Mouse (Mus musculus) testis, adult 2 months (tissue): ENCODE measurements at regions not wholly inside any gene's neighbourhood (a gene's known extent, or its start where the extent isn't known, plus 50 kb on each side); places are given as distances from the start of the nearest gene placed in this dataset.

Experiments used
- H3K27ac ChIP-seq: fragments of 200-500 bp; 2 replicates; pipeline ENCODE4 v1.5.1; 2012; ENCODE audit warnings: low read depth, low read length; ENCODE audit not compliant: control insufficient read depth, insufficient read depth
- H3K27me3 ChIP-seq: fragments of 200-500 bp; 2 replicates; pipeline ENCODE4 v1.6.1; 2012; ENCODE audit warnings: mild to moderate bottlenecking, low read length, moderate library complexity; ENCODE audit not compliant: control insufficient read depth, insufficient read depth
- H3K36me3 ChIP-seq: fragments of 200-500 bp; 2 replicates; pipeline ENCODE4 v1.6.1; 2012; ENCODE audit warnings: mild to moderate bottlenecking, low read length; ENCODE audit not compliant: control insufficient read depth, insufficient read depth
- H3K4me1 ChIP-seq: fragments of 200-500 bp; 2 replicates; pipeline ENCODE4 v1.6.1; 2012; ENCODE audit warnings: low read length; ENCODE audit not compliant: control insufficient read depth, insufficient read depth
- H3K4me3 ChIP-seq: fragments of 200-500 bp; 2 replicates; pipeline ENCODE4 v1.5.1; 2012; ENCODE audit warnings: low read depth, mild to moderate bottlenecking, low read length, moderate library complexity, mixed read lengths; ENCODE audit not compliant: control insufficient read depth
- CTCF ChIP-seq: fragments of 200-500 bp; IDR thresholded peaks from 2 replicates; pipeline ENCODE4 v1.5.1; 2012; ENCODE audit warnings: low read depth, mild to moderate bottlenecking, inconsistent platforms, low read length, moderate library complexity; ENCODE audit not compliant: control insufficient read depth, insufficient read depth, insufficient replicate concordance
- POLR2A ChIP-seq: fragments of 200-500 bp; IDR thresholded peaks from 2 replicates; pipeline ENCODE4 v1.6.1; 2012; ENCODE audit warnings: low read depth, mild to moderate bottlenecking, inconsistent platforms, low read length, moderate library complexity; ENCODE audit not compliant: control insufficient read depth

DNA sequence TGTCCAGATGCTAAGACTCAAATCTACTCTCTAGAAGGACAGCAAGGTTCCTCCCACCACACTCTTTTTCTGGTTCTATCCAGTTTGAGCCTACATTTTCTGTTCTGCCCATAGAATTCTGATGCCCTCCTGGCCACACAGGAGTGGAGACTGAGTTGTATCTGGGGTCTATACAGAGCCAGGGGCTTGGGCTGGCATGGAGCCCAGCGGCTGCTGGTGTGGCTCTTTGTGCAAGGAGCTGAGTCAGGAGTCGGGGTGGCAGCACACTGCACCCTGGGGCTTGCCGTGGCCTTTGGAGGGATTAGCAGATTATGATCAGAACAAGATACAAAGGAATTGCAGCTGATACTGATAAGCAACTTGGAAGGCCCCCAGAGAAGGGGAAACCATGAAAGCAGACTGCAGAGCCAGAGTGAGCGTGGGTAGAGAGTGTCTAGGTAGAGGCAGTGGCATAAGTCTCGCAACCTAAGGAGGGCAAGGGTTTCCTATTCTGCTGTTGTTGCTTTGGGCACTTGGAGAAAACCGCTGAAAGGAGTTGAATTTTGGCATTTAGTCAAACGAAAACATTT, 348.5 kb downstream of the Pik3r1 start:
- H3K27me3 ChIP-seq = no peaks in the 10 kb centered on the region
- no peaks in the 10 kb centered on the region for H3K4me1 ChIP-seq
- no peak overlapping the region for H3K4me3 ChIP-seq
- TF ChIP-seq CTCF (no peak), POLR2A (no peak)
- H3K36me3 ChIP-seq = no peaks in the 10 kb centered on the region
- H3K27ac ChIP-seq = no peak overlapping the region

DNA sequence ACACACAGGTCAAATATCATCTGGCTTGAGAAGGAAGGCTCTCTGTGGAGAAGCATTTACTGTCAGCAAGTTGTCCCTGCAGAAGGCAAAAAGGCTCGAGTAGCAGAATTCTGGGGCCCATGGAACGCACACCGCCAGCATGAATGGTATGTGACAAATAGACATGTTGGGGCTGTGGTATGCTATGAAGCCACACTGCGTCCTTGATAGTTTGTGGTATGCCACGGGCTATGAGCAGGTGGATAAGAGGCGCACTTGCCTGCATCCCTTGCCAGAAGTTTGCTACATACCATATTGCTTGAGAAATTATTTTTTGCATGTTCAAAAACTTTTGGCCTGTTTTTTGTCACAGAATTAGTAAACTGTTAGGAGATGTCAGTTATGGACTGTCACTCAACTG, 349.7 kb downstream of the Pik3r1 start:
- Histone ChIP-seq H3K27ac (no peak overlapping the region), H3K36me3 (no peaks in the 10 kb centered on the region)
- TF ChIP-seq POLR2A (no peak), CTCF (no peak)

DNA sequence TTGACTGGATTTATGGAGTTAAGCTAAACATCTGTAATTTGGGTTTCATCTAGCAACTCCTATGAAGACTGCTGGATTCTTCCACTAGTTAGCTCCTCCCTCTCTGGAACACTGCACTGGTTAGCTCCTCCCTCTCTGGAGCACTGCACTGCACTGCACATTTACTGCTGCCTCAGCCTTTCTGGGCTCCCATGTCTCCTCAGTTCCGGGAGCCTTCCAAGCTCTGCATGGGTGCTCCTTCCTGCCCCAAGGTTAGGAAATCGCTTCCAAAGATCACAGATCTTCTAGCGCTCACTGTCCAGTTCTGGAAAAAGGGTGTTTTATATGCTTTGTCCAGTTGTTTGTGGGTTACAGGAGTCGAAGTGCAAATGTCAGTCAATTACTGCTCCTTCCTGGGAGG, 359.1 kb downstream of the Pik3r1 start:
- Histone ChIP-seq H3K36me3 (no peaks in the 10 kb centered on the region), H3K4me1 (no peaks in the 10 kb centered on the region), H3K27ac (no peak overlapping the region), H3K4me3 (no peak overlapping the region), H3K27me3 (no peaks in the 10 kb centered on the region)
- no peak for TF ChIP-seq CTCF
- no peak for TF ChIP-seq POLR2A

More for the DNA sequence above, 349.7 kb downstream of the Pik3r1 start:
- Histone ChIP-seq H3K4me1 (no peaks in the 10 kb centered on the region), H3K4me3 (no peak overlapping the region), H3K27me3 (no peaks in the 10 kb centered on the region)

DNA sequence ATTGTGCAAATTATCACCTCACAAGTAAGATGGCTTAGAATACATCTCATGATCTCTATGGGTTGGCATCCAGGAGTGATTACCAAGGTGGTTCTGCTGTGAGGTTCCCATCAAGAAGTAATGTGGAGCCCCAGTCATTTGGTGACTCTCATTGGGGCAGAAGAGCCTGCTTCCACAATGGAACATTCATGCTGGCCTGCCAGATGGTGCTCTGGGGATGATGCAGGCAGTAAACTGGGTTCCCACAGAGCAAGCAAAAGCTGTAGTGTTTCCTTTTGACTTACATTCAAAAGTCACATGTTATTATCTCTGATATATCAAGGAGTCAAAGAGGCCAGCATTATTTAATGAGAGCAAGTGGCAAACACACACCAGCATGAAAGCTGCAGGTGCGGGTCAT, 360.4 kb downstream of the Pik3r1 start:
- H3K4me1 ChIP-seq = no peaks in the 10 kb centered on the region; the same call in 1 of the 2 replicates
- H3K27me3 ChIP-seq = no peaks in the 10 kb centered on the region

DNA sequence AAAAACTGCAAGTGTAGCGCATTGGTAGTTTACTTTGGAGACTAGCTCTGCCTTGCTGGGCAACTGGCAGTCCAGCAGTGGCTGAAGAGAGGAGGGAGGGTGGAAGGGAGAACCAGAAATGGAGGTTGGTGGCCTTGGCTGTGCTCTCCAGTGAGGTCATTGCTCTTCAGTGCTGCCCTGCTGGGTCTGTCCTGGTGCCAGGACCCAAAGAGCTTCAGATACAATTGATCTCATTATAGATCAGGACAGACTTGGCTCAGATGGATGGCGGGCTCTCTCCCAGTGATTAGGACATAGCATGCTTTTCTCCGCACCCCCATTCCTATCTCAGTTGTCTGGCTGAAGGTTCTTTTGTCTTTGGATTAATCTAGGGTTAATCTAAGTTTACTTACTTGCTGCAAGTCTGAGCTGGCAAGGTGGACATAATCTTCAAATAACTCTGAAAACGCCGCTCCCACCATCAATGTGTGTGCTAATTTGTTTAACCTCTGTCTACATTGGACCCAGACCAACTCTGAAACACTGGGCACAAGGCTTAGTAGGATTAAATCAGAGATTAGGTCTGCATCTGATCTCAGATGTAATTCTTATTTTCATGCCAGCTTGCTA, 394.3 kb downstream of the Pik3r1 start:
- no peaks in the 10 kb centered on the region for H3K27me3 ChIP-seq
- TF ChIP-seq CTCF = no peak
- no peak for TF ChIP-seq POLR2A

More for the DNA sequence above, 360.4 kb downstream of the Pik3r1 start:
- H3K36me3 ChIP-seq = no peaks in the 10 kb centered on the region
- H3K4me3 ChIP-seq = no peak overlapping the region
- TF ChIP-seq CTCF = no peak
- TF ChIP-seq POLR2A = no peak
- no peak overlapping the region for H3K27ac ChIP-seq

DNA sequence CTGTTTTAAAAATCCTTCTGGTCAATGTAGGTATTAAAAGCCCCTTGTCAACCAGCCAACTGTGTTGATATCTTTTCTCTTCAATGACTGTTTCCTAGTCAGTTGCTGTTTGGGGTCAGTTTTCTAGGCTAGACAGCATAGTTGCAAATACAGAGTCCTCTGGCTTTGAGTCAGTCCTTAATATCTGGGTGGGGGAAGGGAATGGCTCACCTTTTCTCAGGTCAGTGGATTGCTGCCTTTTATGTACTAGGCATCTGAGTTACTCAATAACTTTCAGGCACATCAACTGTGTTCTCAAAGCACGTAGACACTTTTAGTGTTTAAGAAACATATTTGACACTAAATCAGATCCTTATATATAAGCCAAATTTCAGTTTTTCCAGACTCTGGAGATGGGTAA, 396.1 kb downstream of the Pik3r1 start:
- TF ChIP-seq CTCF = no peak
- no peak for TF ChIP-seq POLR2A
- Histone ChIP-seq H3K4me3 (no peak overlapping the region), H3K27ac (no peak overlapping the region), H3K36me3 (no peaks in the 10 kb centered on the region), H3K27me3 (no peaks in the 10 kb centered on the region), H3K4me1 (no peaks in the 10 kb centered on the region)

More for the DNA sequence above, 394.3 kb downstream of the Pik3r1 start:
- Histone ChIP-seq H3K27ac (no peak overlapping the region), H3K4me1 (no peaks in the 10 kb centered on the region), H3K4me3 (no peak overlapping the region), H3K36me3 (no peaks in the 10 kb centered on the region)

DNA sequence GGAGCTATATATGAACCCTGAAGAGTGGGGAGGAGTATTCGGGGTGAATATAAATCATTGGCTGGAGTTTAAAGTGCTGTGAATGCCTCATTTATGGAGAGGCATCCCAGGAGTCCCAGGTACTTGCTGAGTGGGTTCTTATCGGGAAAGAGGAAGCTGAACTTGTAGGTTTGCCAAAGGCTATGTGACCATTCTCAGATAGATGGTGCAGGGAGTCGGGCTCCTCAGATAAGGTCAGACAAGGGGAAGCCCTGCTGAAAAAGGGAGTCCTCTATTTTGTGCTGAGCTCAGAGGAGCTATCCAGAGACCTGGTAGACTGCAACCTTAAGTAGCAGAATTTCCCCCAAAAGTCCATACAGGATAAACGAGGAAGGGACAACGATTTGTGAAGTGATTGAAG, 399.8 kb downstream of the Pik3r1 start:
- Histone ChIP-seq H3K36me3 (no peaks in the 10 kb centered on the region), H3K27me3 (no peaks in the 10 kb centered on the region), H3K4me1 (no peaks in the 10 kb centered on the region), H3K27ac (no peak overlapping the region), H3K4me3 (no peak overlapping the region)
- TF ChIP-seq CTCF (no peak), POLR2A (no peak)
